Mouse (Mus musculus) testis, adult 2 months (tissue): ENCODE results near the gene Ppm1a. TPM values are rescaled to one million over a fixed set of nuclear protein-coding genes. Genes with fewer than 3 reads are reported as not detected.
A peak's percentile ranks its signal among the peaks of the same experiment; 100 is the strongest.

Source experiments
- H3K27ac ChIP-seq: fragments of 200-500 bp; 2 replicates; pipeline ENCODE4 v1.5.1; 2012; ENCODE audit warnings: low read depth, low read length; ENCODE audit not compliant: control insufficient read depth, insufficient read depth
- H3K27me3 ChIP-seq: fragments of 200-500 bp; 2 replicates; pipeline ENCODE4 v1.6.1; 2012; ENCODE audit warnings: mild to moderate bottlenecking, low read length, moderate library complexity; ENCODE audit not compliant: control insufficient read depth, insufficient read depth
- H3K36me3 ChIP-seq: fragments of 200-500 bp; 2 replicates; pipeline ENCODE4 v1.6.1; 2012; ENCODE audit warnings: mild to moderate bottlenecking, low read length; ENCODE audit not compliant: control insufficient read depth, insufficient read depth
- H3K4me1 ChIP-seq: fragments of 200-500 bp; 2 replicates; pipeline ENCODE4 v1.6.1; 2012; ENCODE audit warnings: low read length; ENCODE audit not compliant: control insufficient read depth, insufficient read depth
- H3K4me3 ChIP-seq: fragments of 200-500 bp; 2 replicates; pipeline ENCODE4 v1.5.1; 2012; ENCODE audit warnings: low read depth, mild to moderate bottlenecking, low read length, moderate library complexity, mixed read lengths; ENCODE audit not compliant: control insufficient read depth
- CTCF ChIP-seq: fragments of 200-500 bp; IDR thresholded peaks from 2 replicates; pipeline ENCODE4 v1.5.1; 2012; ENCODE audit warnings: low read depth, mild to moderate bottlenecking, inconsistent platforms, low read length, moderate library complexity; ENCODE audit not compliant: control insufficient read depth, insufficient read depth, insufficient replicate concordance
- POLR2A ChIP-seq: fragments of 200-500 bp; IDR thresholded peaks from 2 replicates; pipeline ENCODE4 v1.6.1; 2012; ENCODE audit warnings: low read depth, mild to moderate bottlenecking, inconsistent platforms, low read length, moderate library complexity; ENCODE audit not compliant: control insufficient read depth
- polyA plus RNA-seq: library from polyadenylated mRNA; depleted of rRNA; stranded (reverse); fragments of >200 nt; gene quantifications from 2 replicates; pipeline ENCODE4 v1.2.3, GENCODE M21; 2012

Ppm1a gene
- polyA plus RNA-seq, 1 experiment: 252 TPM

GRCm38 (mm10) chr12:72761649-72762261 is 4.5 kb downstream of the Ppm1a start:
- Histone ChIP-seq H3K4me1 (no peaks in the 10 kb centered on the region), H3K27me3 (no peaks in the 10 kb centered on the region), H3K4me3 (peak overlapping the region; percentile 97), H3K27ac (peak overlapping the region; percentile 89), H3K36me3 (no peaks in the 10 kb centered on the region; the same call in 1 of the 2 replicates)
- TF ChIP-seq CTCF (no peak), POLR2A (peak; percentile 24; the same call in 1 of the 2 replicates)

- Histone ChIP-seq H3K36me3 (no peaks in the 10 kb centered on the region), H3K4me3 (peak overlapping the region; percentile 57; the same call in 1 of the 2 replicates), H3K27ac (no peak overlapping the region), H3K27me3 (no peaks in the 10 kb centered on the region), H3K4me1 (no peaks in the 10 kb centered on the region)
- TF ChIP-seq POLR2A: no peak
- TF ChIP-seq CTCF: no peak
These were observed 5.2 kb downstream of the Ppm1a start for GRCm38 (mm10) chr12:72762502-72762901.

GRCm38 (mm10) chr12:72763156-72763555 is 5.9 kb downstream of the Ppm1a start:
- peak overlapping the region; percentile 13; the same call in 1 of the 2 replicates for H3K4me3 ChIP-seq
- H3K4me1 ChIP-seq: no peaks in the 10 kb centered on the region
- TF ChIP-seq POLR2A (no peak), CTCF (no peak)

GRCm38 (mm10) chr12:72767809-72768208 is 10.6 kb downstream of the Ppm1a start:
- Histone ChIP-seq H3K36me3 (no peaks in the 10 kb centered on the region), H3K4me3 (no peak overlapping the region), H3K27ac (no peak overlapping the region), H3K4me1 (no peaks in the 10 kb centered on the region), H3K27me3 (no peaks in the 10 kb centered on the region)
- TF ChIP-seq CTCF (no peak), POLR2A (no peak)

More at GRCm38 (mm10) chr12:72763156-72763555, 5.9 kb downstream of the Ppm1a start:
- Histone ChIP-seq H3K27ac (no peak overlapping the region), H3K27me3 (no peaks in the 10 kb centered on the region), H3K36me3 (no peaks in the 10 kb centered on the region)

GRCm38 (mm10) chr12:72768230-72768629 is 11.0 kb downstream of the Ppm1a start:
- Histone ChIP-seq H3K4me1 (no peaks in the 10 kb centered on the region), H3K36me3 (no peaks in the 10 kb centered on the region), H3K4me3 (no peak overlapping the region), H3K27me3 (no peaks in the 10 kb centered on the region), H3K27ac (no peak overlapping the region)
- no peak for TF ChIP-seq CTCF
- no peak for TF ChIP-seq POLR2A

GRCm38 (mm10) chr12:72769546-72770230 is 12.4 kb downstream of the Ppm1a start:
- Histone ChIP-seq H3K4me3 (no peak overlapping the region), H3K27ac (no peak overlapping the region), H3K36me3 (no peaks in the 10 kb centered on the region), H3K4me1 (no peaks in the 10 kb centered on the region), H3K27me3 (no peaks in the 10 kb centered on the region)
- no peak for TF ChIP-seq POLR2A
- TF ChIP-seq CTCF: no peak

GRCm38 (mm10) chr12:72771153-72771552 is 13.9 kb downstream of the Ppm1a start:
- H3K4me3 ChIP-seq: no peak overlapping the region
- H3K4me1 ChIP-seq: no peaks in the 10 kb centered on the region
- H3K27ac ChIP-seq: no peak overlapping the region
- H3K27me3 ChIP-seq: no peaks in the 10 kb centered on the region
- H3K36me3 ChIP-seq: no peaks in the 10 kb centered on the region
- TF ChIP-seq POLR2A (no peak), CTCF (no peak; the same call in 1 of the 2 replicates)
